Mouse (Mus musculus) C2C12 (cell line): ENCODE measurements around the gene Akr1b7.

Source experiments
- CEBPB ChIP-seq: IDR thresholded peaks from one replicate; pipeline ENCODE4 v1.6.1; 2011; ENCODE audit warnings: low read depth, mild to moderate bottlenecking, control low read depth, moderate library complexity
- CTCF ChIP-seq: IDR thresholded peaks from one replicate; pipeline ENCODE4 v1.5.1; 2011; ENCODE audit not compliant: control insufficient read depth, insufficient read depth, insufficient read length
- MYOD1 ChIP-seq: IDR thresholded peaks from one replicate; pipeline ENCODE4 v1.6.1; 2011; ENCODE audit warnings: low read depth; ENCODE audit not compliant: control insufficient read depth, insufficient read length
- MYOG ChIP-seq: IDR thresholded peaks from one replicate; pipeline ENCODE4 v1.6.1; 2011; ENCODE audit not compliant: control insufficient read depth, insufficient read length; ENCODE audit errors: extremely low read depth

- TF ChIP-seq CTCF: no peak
- TF ChIP-seq CEBPB: no peak
- TF ChIP-seq MYOD1: no peak
- TF ChIP-seq MYOG: no peak
Observed at GRCm38 (mm10) chr6:34412688-34413087, 554 bp downstream of the Akr1b7 start.
